In genomic region chr4:47567694-47568093, GRCm38 (mm10) we compare ENCODE assay signal across 17 mouse cellular contexts.
"Had no signal": no experiment of that assay in that cellular context is flagged by ENCODE, and none has a peak within 500 bp of the region (broad histone marks: within the 10 kb centered on the region; RNA-seq: fewer than 3 reads in every experiment).

No protein-coding gene starts in this region.

- H3K4me1 ChIP-seq: liver, embryonic 12.5 days; liver, embryonic 15.5 days; lung, embryonic 15.5 days had no signal

- H3K36me3 ChIP-seq: limb, embryonic 10.5 days; limb, embryonic 13.5 days; liver, embryonic 12.5 days; liver, embryonic 15.5 days; lung, embryonic 15.5 days had no signal

- H3K4me3 ChIP-seq: limb, embryonic 10.5 days; limb, embryonic 13.5 days; liver, embryonic 12.5 days; liver, embryonic 15.5 days; lung, embryonic 15.5 days had no signal

- H3K27ac ChIP-seq: limb, embryonic 10.5 days; limb, embryonic 13.5 days; liver, embryonic 12.5 days; liver, embryonic 15.5 days; lung, embryonic 15.5 days; stomach, postnatal 0 days had no signal

- H3K9me3 ChIP-seq: limb, embryonic 10.5 days; limb, embryonic 13.5 days; liver, embryonic 12.5 days; liver, embryonic 15.5 days; lung, embryonic 15.5 days had no signal

- ATAC-seq: liver, embryonic 12.5 days had no signal

- H3K9ac ChIP-seq: limb, embryonic 13.5 days; liver, embryonic 12.5 days; liver, embryonic 15.5 days; lung, embryonic 15.5 days had no signal

- DNase-seq: kidney, adult 8-10 months; kidney, postnatal 14 days; kidney, postnatal 4 days; liver; lung, adult 18-20 months; lung, postnatal 10 days; lung, postnatal 36 days; midbrain, embryonic 14.5 days; thymus, adult 2 months; thymus, postnatal 14 days; thymus, postnatal 4 days had no signal

- H3K27me3 ChIP-seq: limb, embryonic 13.5 days; liver, embryonic 12.5 days; liver, embryonic 15.5 days; lung, embryonic 15.5 days had no signal

- H3K4me2 ChIP-seq: limb, embryonic 13.5 days; liver, embryonic 12.5 days; liver, embryonic 15.5 days; lung, embryonic 15.5 days had no signal
